Mouse (Mus musculus) right cerebral cortex, postnatal 36 days (tissue): ENCODE measurements around the gene Ankib1.
"Not testable (repeated sequence)": the region's sequence is repeated elsewhere in the genome, so short reads cannot be mapped to it uniquely, and the experiment has no call there.

Experiments
- DNase-seq, 2 experiments: peaks; one replicate each; pipeline ENCODE4 v3.0.0; 2022; ENCODE audit warnings: low spot score in 2 of 2, mixed read lengths in 1 of 2

Ankib1 gene

GRCm38 (mm10) chr5:3725491-3725890 lies 77.2 kb downstream of the Ankib1 start:
- DNase-seq, result no peak

- no peak for DNase-seq
Observed at GRCm38 (mm10) chr5:3723415-3723814, 79.3 kb downstream of the Ankib1 start.

- DNase-seq, result no peak
Observed at GRCm38 (mm10) chr5:3722873-3723272, 79.9 kb downstream of the Ankib1 start.

GRCm38 (mm10) chr5:3719371-3719770 lies 83.4 kb downstream of the Ankib1 start:
- no peak for DNase-seq

GRCm38 (mm10) chr5:3715800-3716199 lies 86.9 kb downstream of the Ankib1 start:
- no peak for DNase-seq

GRCm38 (mm10) chr5:3702180-3702579 lies 100.5 kb downstream of the Ankib1 start:
- DNase-seq, result no peak

GRCm38 (mm10) chr5:3700025-3700424 lies 102.7 kb downstream of the Ankib1 start:
- no peak for DNase-seq

GRCm38 (mm10) chr5:3696031-3696430 lies 106.7 kb downstream of the Ankib1 start:
- no peak for DNase-seq

GRCm38 (mm10) chr5:3695191-3695590 lies 107.5 kb downstream of the Ankib1 start:
- no peak for DNase-seq

GRCm38 (mm10) chr5:3692956-3693355 lies 109.8 kb downstream of the Ankib1 start:
- no peak for DNase-seq

- no peak for DNase-seq
Observed at GRCm38 (mm10) chr5:3691283-3691682, 111.4 kb downstream of the Ankib1 start.

GRCm38 (mm10) chr5:3688298-3688697 lies 114.4 kb downstream of the Ankib1 start:
- no peak for DNase-seq

GRCm38 (mm10) chr5:3669938-3670554 lies 132.7 kb downstream of the Ankib1 start:
- DNase-seq, result no peak

GRCm38 (mm10) chr5:3666585-3666984 lies 136.1 kb downstream of the Ankib1 start:
- DNase-seq, result no peak

- DNase-seq, result no peak
Observed at GRCm38 (mm10) chr5:3665225-3665624, 137.5 kb downstream of the Ankib1 start.

GRCm38 (mm10) chr5:3657085-3657484 lies 145.6 kb downstream of the Ankib1 start, which contains the start of gene Gatad1:
Gatad1 (minus strand) TSS chr5:3657185.
- DNase-seq, result no peak

GRCm38 (mm10) chr5:3653801-3654200 lies 148.9 kb downstream of the Ankib1 start:
- DNase-seq, result no peak

GRCm38 (mm10) chr5:3652903-3653575 lies 149.7 kb downstream of the Ankib1 start:
- DNase-seq, result not testable (repeated sequence)

GRCm38 (mm10) chr5:3651621-3652020 lies 151.1 kb downstream of the Ankib1 start:
- no peak for DNase-seq

- no peak for DNase-seq
Observed at GRCm38 (mm10) chr5:3650881-3651280, 151.8 kb downstream of the Ankib1 start, which contains the start of gene Tmbim7. Tmbim7 (plus strand) TSS chr5:3651181.

- no peak for DNase-seq
Observed at GRCm38 (mm10) chr5:3648849-3649210, 153.9 kb downstream of the Ankib1 start.

- DNase-seq, result no peak
Observed at GRCm38 (mm10) chr5:3648206-3648848, 154.4 kb downstream of the Ankib1 start.

- DNase-seq, result peak; percentile 81 to 84
Observed at GRCm38 (mm10) chr5:3647708-3648121, 155.0 kb downstream of the Ankib1 start.
